Mouse (Mus musculus) embryo, embryonic 11.5 days (tissue): ENCODE data around the gene Cdc42ep2.
"Not testable (repeated sequence)": the region's sequence is repeated elsewhere in the genome, so short reads cannot be mapped to it uniquely, and the experiment has no call there.

ENCODE experiments used
- DNase-seq: peaks from one replicate; pipeline ENCODE4 v3.0.0-alpha.2; 2012; ENCODE audit warnings: low read depth, low spot score

Cdc42ep2 gene

GRCm38 (mm10) chr19:5912103-5913006 lies 12.3 kb downstream of the Cdc42ep2 start:
- DNase-seq, result peak; percentile 100

- DNase-seq, result no peak
These were observed 13.1 kb downstream of the Cdc42ep2 start for GRCm38 (mm10) chr19:5911430-5912102.

GRCm38 (mm10) chr19:5910221-5910620 lies 14.4 kb downstream of the Cdc42ep2 start:
- DNase-seq, result no peak

DNA sequence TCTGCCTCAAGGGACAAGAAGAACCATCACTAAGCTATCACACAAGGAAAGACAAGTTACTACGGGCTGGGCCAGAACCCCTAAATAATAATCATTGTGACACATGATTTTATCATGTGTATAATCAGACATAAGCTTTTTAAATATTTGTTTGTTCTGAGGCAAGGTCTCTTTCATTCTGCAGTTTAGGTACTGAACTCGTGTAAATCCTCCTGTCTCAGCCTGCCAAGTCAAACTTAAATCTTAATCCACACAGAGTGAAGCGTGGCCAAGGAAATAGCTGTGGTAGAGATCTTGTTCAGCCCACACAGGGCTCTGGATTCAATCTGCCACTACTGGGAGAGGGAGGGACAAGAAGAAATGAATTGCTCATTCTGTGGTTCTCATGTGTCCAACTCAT lies 17.3 kb downstream of the Cdc42ep2 start:
- DNase-seq, result no peak

DNA sequence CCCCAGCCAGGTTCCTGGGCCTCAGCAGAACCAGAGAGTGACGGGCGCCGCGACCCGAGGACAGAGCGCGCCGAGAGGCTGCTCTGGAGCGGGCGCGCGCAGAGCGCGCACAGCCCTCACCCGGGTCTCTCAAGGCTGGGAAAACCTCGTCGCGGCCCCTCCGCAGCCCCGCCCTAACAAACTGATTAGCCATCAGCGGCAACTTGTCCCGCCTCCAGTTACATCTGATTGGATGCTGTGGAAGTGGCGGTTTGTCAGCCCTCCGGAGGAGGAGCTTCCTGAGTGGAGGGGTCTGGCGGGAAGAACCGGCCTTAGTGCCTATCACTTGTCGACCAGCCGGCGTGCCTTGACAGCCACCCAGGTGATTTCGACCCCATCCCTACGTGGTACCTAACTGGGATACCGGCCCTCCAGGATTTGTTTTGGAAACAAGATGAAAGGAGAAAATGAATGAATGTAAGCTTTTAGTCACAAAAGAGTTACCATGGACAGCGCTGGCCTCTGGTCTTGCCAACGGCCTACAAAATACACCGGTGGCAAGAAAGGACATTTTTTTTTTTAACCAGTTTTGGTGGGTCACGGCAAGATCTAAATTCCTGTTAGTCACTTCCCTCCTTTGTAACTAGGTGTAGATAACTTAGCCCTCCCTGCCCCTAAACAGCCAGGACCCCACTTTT lies 30.5 kb downstream of the Cdc42ep2 start, which contains the start of gene Tigd3:
Tigd3 (minus strand) TSS at position 148 of the 677 bp plus-strand sequence.
- DNase-seq, result peak; percentile 94

DNA sequence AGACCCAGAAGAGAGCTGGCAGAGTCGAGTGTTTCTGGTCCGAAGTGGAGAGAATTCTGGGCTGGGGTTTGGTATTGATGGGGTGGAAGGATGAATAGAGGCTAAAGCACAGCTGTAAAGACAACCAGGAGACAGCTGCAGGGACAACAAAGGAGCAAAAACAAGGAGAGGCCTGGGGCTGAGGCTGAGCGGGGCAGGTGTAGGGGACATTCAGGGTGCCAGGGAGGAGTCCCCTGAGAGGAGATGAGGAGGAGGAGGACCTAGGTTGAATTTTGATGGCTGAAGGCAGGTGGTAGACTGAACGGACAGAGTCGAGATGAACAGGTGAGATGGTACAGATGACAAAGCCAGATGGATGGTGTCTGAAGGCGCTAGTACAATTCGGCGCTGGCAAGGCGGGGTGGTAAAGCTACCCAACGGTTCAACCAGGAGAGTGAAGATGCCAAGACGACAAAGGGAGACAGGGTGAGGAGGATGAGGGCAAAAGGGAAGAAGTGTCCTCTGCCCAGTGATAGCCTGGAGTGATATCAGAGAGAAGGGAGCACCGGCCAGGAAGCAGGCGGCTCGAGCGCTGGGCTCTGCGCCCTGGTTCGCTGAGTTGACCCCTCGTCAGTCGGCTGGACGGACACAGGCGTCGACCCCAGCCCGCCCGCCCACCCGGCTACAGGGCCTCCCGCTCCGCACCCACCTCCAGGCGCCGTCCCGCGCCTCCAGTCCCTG lies 31.2 kb downstream of the Cdc42ep2 start:
- no peak for DNase-seq

DNA sequence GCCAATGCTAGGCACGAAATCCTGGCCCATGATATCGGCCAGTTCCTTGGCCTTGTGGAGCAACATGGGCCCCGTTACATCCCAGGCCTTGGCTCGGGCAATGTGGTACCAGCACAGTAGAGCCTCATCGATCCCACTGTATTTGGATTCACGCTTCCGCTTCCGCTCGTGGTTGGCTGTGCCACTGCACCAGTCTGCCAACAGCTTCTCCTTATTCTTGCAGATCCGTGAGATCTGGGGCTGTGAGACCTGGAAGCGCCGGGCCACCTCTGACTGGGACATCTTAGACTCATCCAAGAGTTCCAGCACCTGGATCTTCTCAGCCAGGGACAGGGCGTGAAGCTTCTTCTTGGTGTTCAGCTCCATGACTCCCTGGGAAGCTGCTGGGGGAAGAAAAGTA lies 31.9 kb downstream of the Cdc42ep2 start:
- DNase-seq, result no peak

- DNase-seq, result no peak
These were observed 32.4 kb downstream of the Cdc42ep2 start for GRCm38 (mm10) chr19:5892262-5892661.

- no peak for DNase-seq
These were observed 32.9 kb downstream of the Cdc42ep2 start for GRCm38 (mm10) chr19:5891521-5892258.

DNA sequence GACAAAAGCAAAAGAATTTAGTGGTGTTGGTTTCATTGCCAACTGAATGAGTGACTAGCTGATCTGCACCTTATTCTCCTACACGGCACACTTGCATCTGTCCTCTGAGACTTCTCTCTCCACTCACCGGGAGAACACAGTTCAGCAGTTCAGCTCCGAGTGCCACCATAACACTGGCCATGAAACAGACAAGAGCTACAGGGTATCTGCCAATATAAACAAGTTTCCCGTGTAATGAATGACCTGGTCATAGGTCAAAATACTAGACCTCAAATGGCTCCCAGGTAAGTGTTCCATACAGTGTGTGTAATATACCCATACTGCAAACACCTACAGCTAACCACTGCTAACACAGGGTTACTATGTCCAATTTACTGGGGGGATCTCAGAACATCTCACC lies 35.4 kb downstream of the Cdc42ep2 start:
- no peak for DNase-seq

GRCm38 (mm10) chr19:5887234-5887815 lies 37.3 kb downstream of the Cdc42ep2 start:
- DNase-seq, result no peak

GRCm38 (mm10) chr19:5885838-5886237 lies 38.8 kb downstream of the Cdc42ep2 start:
- DNase-seq, result no peak

- DNase-seq, result no peak
These were observed 40.7 kb downstream of the Cdc42ep2 start for GRCm38 (mm10) chr19:5883935-5884334.

DNA sequence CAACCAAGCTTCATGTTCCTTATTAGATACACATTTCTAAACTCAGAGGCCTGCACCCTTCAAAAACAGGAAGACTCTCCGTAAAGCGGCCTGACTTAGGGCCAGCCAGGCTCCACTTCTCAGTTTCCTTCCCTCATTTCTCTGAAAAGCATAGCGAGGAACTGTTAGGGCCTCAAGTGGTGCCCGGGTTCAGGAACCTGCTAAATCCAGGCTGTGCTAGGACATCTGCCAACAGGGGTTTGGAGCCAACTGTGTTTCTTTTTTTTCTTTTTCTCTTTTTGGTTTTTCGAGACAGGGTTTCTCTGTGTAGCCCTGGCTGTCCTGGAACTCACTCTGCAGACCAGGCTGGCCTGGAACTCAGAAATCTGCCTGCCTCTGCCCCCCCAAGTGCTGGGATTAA lies 42.5 kb downstream of the Cdc42ep2 start:
- not testable (repeated sequence) for DNase-seq

DNA sequence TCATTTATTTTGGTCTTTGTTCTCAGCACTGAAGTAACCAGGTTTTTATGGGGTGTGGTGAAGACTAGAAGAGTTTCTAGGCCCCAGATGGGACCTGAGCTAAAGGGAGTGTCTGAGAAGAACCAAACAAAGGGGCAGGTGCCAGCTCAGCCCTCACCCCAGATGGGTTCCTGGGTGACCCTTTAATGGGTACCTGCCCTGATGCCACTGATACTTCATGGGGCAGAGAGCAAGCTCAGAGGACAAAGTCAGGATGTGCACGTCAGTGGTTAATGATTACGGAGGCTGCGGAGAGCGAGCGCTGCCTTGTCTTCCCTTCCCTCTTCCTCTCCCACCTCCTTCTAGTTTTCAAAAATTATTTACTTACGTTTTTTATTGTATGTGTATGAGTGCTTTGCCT lies 43.5 kb downstream of the Cdc42ep2 start:
- no peak for DNase-seq

DNA sequence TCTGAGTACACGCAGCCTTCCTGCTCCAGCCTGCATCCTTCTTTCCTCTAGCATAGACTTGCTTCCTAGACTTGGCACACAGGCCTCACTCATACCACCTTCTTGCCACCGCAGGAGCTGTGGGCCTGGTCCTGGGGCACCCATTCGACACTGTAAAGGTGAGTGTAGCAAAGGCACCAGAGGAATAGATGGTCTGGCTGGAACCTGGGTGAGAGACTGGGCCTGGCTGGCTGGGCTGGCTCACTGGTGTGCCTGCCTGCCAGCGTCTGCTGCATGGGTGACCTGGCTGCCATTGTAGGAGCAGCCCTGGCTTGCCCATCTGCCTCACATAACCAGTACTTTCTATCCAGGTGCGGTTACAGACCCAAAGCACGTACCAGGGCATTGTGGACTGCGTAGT lies 44.9 kb downstream of the Cdc42ep2 start:
- no peak for DNase-seq

GRCm38 (mm10) chr19:5878916-5879315 lies 45.7 kb downstream of the Cdc42ep2 start:
- no peak for DNase-seq

- no peak for DNase-seq
These were observed 46.3 kb downstream of the Cdc42ep2 start for GRCm38 (mm10) chr19:5878362-5878722.

- peak; percentile 41 for DNase-seq
These were observed 46.8 kb downstream of the Cdc42ep2 start, which contains the start of gene Slc25a45 for GRCm38 (mm10) chr19:5877618-5878361. Slc25a45 (plus strand) TSS chr19:5877808.
